Mouse (Mus musculus): ENCODE data around the gene Gcfc2.

Gene Gcfc2

GRCm38 (mm10) chr6:81923523-81924142, at the start of gene Gcfc2:
Gcfc2 (plus strand) TSS chr6:81923669.
- peak; percentile 78; the same call in 1 of the 2 replicates for TF ChIP-seq GATA4 (IDR thresholded peaks at IDR 0.05; ENCODE audit: insufficient replicate concordance, low read length)

- TF ChIP-seq GATA4 (IDR thresholded peaks at IDR 0.05; ENCODE audit: insufficient replicate concordance, low read length), result no peak
Measured at GRCm38 (mm10) chr6:81895678-81896230, 27.7 kb upstream of the Gcfc2 start.

GRCm38 (mm10) chr6:81910302-81910855, 13.1 kb upstream of the Gcfc2 start:
- TF ChIP-seq GATA4 (IDR thresholded peaks at IDR 0.05; ENCODE audit: insufficient replicate concordance, low read length), result no peak

GRCm38 (mm10) chr6:81911244-81911643, 12.2 kb upstream of the Gcfc2 start:
- no peak for TF ChIP-seq GATA4 (IDR thresholded peaks at IDR 0.05; ENCODE audit: insufficient replicate concordance, low read length)

- no peak for TF ChIP-seq GATA4 (IDR thresholded peaks at IDR 0.05; ENCODE audit: insufficient replicate concordance, low read length)
Measured at GRCm38 (mm10) chr6:81911713-81912112, 11.8 kb upstream of the Gcfc2 start.

GRCm38 (mm10) chr6:81912177-81912576, 11.3 kb upstream of the Gcfc2 start:
- no peak for TF ChIP-seq GATA4 (IDR thresholded peaks at IDR 0.05; ENCODE audit: insufficient replicate concordance, low read length)

GRCm38 (mm10) chr6:81924304-81924703, 835 bp downstream of the Gcfc2 start:
- no peak for TF ChIP-seq GATA4 (IDR thresholded peaks at IDR 0.05; ENCODE audit: insufficient replicate concordance, low read length)

GRCm38 (mm10) chr6:81929402-81929801, 5.9 kb downstream of the Gcfc2 start:
- TF ChIP-seq GATA4 (IDR thresholded peaks at IDR 0.05; ENCODE audit: insufficient replicate concordance, low read length), result no peak

GRCm38 (mm10) chr6:81933281-81933680, 9.8 kb downstream of the Gcfc2 start:
- no peak for TF ChIP-seq GATA4 (IDR thresholded peaks at IDR 0.05; ENCODE audit: insufficient replicate concordance, low read length)

GRCm38 (mm10) chr6:81941718-81942117, 18.2 kb downstream of the Gcfc2 start:
- no peak for TF ChIP-seq GATA4 (IDR thresholded peaks at IDR 0.05; ENCODE audit: insufficient replicate concordance, low read length)

- no peak for TF ChIP-seq GATA4 (IDR thresholded peaks at IDR 0.05; ENCODE audit: insufficient replicate concordance, low read length)
Measured at GRCm38 (mm10) chr6:81943281-81943680, 19.8 kb downstream of the Gcfc2 start.

- no peak for TF ChIP-seq GATA4 (IDR thresholded peaks at IDR 0.05; ENCODE audit: insufficient replicate concordance, low read length)
Measured at GRCm38 (mm10) chr6:81944432-81944831, 21.0 kb downstream of the Gcfc2 start.

GRCm38 (mm10) chr6:81946906-81947305, 23.4 kb downstream of the Gcfc2 start:
- no peak for TF ChIP-seq GATA4 (IDR thresholded peaks at IDR 0.05; ENCODE audit: insufficient replicate concordance, low read length)

- TF ChIP-seq GATA4 (IDR thresholded peaks at IDR 0.05; ENCODE audit: insufficient replicate concordance, low read length), result no peak
Measured at GRCm38 (mm10) chr6:81955133-81955532, 31.7 kb downstream of the Gcfc2 start.

GRCm38 (mm10) chr6:81956399-81956798, 32.9 kb downstream of the Gcfc2 start:
- TF ChIP-seq GATA4 (IDR thresholded peaks at IDR 0.05; ENCODE audit: insufficient replicate concordance, low read length), result no peak

- TF ChIP-seq GATA4 (IDR thresholded peaks at IDR 0.05; ENCODE audit: insufficient replicate concordance, low read length), result no peak
Measured at GRCm38 (mm10) chr6:81957992-81958391, 34.5 kb downstream of the Gcfc2 start.

- TF ChIP-seq GATA4 (IDR thresholded peaks at IDR 0.05; ENCODE audit: insufficient replicate concordance, low read length), result no peak
Measured at GRCm38 (mm10) chr6:81959866-81960265, 36.4 kb downstream of the Gcfc2 start.
